Mouse (Mus musculus) cerebellum, adult 18-20 months (tissue): ENCODE measurements around the gene Mettl13.

Source experiments
- DNase-seq, 2 experiments: peaks; one replicate each; pipeline ENCODE4 v3.0.0; 2021

The Mettl13 gene

DNA sequence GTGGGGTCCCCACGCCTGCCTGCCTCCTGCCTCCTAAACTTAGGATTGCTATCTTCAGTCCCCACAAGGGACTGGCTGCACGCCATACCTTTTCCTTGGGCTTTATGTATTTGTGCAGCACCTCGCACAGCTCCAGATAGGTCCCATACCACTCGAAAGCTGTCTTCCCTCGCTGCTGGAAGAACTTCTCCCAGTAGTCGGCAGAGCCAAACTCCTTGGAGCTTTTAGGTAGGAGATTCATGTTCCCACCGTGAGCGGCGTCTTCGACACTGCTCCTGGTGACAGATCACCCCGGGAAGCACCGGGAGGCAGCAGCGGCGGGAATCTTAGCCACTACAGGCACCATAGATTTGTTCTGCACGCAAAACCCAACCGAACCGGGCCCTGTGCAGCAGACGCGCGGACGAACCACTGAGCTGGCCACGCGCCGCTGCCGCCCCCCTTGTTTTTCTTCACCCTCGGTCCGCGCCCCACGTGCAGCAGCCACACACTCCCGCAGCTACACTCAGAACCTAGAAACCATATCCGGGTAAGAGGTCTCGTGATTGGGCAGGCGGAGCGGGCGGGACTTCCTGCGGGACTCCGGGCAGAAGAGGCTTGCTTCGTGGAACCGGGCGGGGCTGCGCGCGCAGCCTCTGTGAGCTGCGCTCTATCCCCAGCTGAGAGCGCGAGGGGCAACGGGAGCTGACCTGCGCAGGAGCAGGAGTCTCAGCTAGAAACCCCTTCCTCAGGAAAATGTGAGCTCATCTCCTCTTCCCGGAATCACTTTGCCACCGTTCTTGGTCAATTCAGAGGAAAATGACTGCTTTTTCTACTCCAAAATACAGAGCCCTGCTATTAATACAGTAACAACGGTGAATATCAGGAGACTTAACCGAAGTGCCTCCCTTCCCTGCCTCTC is at the start of gene Mettl13:
Gene Mettl13, minus strand, starts transcription at position 536 of the 901 bp plus-strand sequence.
- peak; percentile 87 to 93 for DNase-seq

DNA sequence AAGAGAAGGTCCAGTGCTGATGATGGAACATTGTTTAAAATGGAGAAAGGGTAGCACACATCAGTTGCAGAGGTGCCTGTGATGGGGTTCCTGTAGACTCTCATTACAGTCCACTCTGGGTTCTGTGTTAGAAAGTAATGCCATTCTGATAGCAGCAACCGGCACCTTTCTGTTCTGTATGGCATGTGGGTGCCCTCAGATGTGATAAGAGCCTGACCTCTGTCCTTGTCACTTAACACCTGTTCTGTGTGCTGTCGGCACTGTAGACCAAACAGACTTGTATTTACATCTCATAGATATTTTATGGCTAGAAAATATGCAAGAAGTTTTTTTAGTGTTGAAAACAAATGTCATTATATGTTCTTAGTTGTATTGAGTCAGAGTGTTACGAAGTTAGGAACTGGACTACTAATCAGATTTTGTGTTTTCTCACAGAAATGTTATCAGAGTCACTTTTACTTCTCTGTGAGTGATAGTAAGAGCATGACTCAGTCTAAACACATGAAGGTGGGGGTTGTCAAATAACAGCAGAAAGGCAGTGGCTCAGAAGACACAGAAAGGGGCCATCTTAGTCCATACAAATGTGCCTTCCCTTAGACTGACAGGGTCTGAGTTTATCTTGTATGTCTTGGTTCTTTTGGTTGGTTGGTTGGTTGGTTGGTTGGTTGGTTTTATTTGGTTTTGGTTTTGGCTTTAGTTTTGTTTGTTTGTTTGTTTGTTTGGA is 49.2 kb upstream of the Mettl13 start:
- DNase-seq, result no peak

DNA sequence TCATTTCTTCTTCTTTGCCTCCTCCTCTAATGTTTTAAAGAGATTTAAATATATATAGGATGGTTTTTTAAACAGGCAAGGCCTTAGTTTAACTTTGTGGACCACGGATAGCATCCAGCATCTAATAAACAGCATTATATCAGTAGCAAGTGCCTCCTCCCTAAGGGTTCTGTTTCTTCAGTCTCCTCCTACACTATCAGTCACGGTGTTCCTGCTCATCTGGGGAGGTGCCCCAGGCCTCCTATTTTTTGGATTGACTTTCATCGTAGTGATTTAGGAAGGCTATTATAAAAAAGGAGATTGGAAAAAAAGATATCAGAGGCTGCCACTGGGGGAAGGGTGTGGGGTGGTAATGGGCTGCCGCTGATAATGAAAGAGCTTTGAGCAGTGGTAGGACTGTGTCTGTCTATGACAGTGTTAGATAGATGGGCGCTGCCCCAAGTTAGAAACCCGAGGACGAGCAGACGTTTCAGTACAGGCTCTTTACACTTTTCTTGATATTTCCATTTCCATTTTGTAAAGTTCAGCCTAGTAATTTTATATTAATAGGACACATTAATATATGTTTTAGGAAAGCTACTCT is 42.2 kb upstream of the Mettl13 start:
- DNase-seq, result no peak

DNA sequence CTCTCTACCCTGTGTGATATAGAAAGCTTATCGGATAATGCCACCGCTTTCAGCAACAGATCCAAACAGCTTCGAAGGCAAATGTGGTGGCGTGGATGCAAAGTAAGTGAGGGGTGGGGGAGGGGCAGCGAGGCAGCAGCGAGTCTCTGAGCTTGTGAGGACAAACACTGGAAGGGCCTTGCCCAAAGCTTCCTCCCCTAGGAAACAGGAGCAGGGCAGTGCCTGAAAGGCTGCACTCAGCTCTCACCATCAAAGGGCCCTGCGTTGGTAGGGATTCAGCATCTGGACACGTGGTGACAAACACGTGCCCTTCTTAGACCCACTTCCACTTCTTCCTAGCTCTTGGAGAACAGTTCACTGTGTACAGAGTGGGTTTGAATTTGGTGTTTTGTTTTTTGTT is 41.1 kb upstream of the Mettl13 start:
- DNase-seq, result no peak

DNA sequence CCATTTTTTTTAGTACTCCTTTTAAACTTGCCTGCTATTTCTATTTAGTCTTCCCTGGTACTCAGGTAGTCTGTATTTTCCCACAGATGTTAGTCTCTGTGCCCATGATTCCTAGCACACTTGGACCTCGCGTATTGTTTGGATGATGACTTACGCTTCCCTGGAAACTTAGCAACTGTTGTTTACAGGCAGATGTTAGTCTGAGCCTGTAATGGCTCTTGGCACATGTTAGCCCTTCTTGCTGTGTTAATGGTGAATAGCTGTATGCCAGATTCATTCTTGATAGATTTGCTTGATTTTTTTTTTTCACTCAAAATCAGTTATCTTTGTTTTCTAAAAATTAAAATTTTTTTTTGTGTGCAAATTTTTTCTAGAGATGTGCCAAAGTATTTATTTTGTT is 40.3 kb upstream of the Mettl13 start:
- no peak for DNase-seq

DNA sequence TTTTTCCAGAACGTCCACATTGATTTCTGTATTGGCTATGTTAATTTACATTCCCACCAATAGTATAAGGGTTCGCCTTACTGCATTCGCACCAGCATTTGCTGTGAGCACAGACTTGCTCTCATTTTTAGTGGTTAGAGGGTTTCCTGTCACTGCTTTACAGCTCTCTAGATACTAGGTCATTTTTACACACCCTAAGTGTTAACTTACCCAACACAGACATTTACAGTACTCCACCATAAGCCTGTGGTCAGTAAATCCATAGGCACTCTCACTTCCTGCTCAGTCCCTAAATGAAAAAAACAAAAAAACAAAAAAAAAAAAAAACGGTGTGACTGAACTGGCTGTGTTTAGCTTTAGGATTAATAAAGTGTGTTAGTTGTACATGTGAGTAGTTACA is 37.9 kb upstream of the Mettl13 start:
- no peak for DNase-seq

DNA sequence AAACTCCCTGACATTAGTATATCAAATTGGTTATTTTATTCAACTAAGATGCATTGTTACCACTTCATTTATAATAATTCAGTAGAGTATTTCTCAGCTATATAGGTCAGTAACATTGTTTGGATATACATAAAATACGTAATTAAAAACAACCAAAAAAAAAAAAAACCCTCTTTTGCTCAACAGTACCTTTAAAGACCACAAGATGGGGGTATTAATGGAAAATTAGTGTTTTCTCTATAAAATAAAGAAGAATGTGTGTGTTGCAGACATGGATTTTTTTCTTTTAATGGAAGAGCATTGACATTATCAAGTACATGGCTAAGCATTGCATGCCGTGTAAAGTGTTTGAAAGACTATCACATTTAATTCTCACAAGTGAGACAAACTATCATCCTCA is 34.5 kb upstream of the Mettl13 start:
- DNase-seq, result no peak

DNA sequence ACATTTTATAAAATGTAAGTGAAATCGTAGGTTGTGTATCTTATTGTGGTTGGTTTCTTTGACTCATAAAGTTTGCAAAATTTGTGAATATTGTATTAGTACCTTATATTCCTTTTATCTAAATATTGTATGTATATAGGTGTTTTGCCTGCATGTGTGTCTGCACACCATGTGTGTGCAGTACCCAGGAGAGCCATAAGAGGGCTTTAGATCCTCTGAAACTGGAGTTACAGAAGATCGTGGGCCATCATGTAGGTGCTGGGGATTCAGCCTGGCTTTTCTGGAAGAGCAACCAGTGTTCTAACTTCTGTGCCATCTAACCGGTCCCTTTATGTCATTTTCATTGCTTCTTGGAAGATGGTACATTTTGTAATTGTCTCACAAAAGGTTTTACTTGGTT is 26.7 kb upstream of the Mettl13 start:
- DNase-seq, result no peak

DNA sequence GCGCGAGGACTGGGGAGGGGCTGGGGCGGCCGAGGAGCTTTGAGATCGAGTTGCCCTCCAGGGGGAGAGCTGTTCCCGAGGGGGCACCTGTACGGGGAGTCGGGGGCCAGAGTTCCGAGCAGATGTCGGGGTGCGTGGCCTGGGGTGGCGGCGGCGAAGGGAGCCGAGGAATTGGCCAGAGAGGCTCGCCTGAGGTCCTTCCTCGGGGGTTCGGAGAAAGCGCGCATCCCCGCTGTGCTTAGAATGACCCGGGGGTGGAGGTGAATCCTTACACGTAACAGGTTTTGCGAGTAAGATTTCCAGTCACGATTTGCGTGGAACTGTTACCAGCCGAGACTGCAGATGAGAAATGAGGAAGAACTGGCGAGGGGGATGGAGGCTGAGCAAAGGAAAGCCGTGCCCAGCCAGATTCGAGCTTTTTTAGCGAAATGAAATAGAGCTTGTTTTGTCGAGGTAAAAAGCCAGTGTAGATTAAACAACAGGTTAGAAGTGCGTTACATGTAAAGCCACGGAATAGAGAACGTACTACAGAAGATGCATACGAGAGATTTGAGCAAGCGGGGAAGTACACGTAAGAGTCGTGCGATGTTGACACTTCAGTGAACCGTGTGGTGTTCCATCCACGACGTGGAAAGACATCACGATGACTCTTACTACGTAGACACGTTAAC is 22.7 kb upstream of the Mettl13 start:
- peak in 1 of 2 experiments; percentile 57 for DNase-seq

DNA sequence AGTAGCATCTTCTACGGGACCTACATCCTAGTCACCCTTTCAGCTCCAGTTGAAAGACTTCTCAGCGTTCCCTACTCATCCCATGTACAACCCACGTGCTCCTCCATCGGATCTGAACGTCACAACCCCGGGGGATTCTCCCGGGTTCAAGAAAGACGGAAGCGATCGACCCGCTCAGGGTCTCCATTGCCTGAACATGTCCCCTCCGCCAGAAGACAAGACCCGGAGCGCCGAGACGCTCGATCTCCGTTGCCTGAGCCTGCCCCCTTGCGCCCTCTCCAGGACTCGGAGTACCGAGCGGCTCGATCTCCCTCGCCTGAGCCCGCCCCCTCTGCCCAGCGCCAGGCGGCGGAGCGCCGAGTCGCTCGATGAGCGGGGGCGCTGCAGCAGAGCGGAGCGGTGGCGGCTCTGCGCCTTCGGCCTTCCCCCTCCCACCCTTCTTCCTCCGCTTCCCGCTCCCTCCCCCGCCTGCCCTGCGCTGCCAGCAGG is 22.0 kb upstream of the Mettl13 start, which contains the start of gene Vamp4:
Gene Vamp4, plus strand, starts transcription at position 256 of the 489 bp plus-strand sequence.
- peak; percentile 94 to 95 for DNase-seq

DNA sequence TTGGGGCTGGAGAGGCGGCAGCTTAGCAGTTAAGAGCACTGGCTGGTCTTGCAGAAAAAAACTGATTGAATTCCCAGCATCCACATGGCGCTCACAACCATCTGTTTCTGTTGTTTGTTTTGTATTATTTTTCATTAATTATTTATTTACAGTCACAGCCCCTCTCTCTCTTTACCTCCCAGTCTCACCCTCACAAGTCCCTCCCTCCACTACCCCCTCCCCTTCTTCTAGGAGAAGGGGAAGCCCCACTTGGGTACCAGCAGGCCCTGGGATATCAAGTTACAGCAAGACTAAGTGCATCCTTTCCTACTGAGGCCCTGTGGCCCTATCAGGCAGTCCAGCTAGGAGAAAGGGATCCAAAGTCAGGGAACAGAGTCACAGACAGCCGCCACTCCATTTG is 19.0 kb upstream of the Mettl13 start:
- DNase-seq, result no peak

DNA sequence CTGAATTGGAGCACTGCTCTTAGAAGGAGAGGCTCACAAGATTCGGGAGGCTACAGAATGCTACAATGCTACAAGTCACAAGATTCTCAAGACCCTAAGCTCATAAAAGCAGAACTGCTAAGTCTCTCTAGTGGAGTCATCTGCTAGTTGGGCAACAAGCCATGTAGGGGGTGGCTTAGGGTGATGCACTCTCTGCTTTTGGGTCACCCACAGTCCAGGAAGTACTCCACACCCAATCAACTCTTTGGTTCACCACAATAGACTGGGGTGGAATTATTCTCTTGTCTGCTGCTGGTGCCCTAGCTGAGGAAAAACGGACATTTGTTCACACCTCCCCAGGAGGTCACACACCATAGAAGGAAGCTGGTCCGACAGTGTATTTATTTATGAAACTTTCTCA is 16.6 kb upstream of the Mettl13 start:
- no peak for DNase-seq

DNA sequence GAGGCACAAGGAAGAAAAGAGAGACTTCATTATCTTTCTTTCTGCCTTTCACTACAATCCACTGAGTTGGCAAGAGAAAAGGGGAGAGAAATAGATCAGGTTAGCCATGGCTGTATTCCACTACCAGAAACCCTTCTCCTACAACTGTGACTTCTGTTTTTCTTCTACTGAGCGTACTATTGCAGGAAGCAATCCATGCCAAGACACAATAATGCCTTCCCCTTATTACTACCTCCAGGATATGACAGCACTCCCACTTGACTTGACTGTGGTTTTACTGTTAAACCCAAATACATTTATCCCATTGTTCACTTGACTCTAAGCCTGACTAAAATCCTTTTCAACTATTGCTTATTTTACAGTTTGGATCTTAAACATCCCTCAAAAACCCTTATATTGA is 14.9 kb upstream of the Mettl13 start:
- no peak for DNase-seq

DNA sequence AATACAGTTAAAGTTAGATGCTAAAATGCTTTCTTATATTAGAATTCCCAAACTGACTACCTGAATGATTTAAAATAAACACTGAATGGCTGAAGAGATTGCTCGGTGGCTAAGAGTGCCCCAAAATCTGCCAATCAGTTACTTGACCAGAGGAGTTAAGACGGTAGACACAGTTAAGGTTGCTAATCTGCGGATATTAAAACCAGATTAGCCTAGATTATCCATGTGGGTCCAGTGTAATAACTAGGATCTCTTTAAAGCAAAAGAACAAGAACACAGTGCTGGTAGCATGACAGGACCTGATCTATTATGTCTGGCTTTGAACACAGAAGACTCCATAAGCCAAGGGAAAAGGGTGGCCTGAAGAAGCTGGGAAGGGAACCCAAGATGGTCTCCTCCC is 5.8 kb upstream of the Mettl13 start:
- no peak for DNase-seq

DNA sequence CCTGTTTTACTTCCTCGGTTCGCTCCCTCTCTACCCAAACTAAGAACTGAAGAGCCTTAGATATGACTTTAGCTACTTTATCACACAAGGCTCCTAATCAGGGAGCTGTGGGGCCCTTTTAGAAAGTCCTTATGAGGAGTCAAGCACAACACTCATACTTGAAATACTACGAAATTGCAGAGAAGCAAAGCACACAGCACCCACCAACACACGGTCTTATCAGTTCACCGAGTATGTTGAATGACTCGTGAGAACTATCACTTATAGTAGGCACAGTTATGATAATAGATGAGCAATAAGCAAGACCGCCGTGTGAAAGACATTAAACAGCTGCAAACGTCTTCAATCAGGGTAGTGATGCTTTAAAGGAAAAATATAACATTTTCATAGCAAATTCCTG is 4.6 kb upstream of the Mettl13 start:
- DNase-seq, result no peak

DNA sequence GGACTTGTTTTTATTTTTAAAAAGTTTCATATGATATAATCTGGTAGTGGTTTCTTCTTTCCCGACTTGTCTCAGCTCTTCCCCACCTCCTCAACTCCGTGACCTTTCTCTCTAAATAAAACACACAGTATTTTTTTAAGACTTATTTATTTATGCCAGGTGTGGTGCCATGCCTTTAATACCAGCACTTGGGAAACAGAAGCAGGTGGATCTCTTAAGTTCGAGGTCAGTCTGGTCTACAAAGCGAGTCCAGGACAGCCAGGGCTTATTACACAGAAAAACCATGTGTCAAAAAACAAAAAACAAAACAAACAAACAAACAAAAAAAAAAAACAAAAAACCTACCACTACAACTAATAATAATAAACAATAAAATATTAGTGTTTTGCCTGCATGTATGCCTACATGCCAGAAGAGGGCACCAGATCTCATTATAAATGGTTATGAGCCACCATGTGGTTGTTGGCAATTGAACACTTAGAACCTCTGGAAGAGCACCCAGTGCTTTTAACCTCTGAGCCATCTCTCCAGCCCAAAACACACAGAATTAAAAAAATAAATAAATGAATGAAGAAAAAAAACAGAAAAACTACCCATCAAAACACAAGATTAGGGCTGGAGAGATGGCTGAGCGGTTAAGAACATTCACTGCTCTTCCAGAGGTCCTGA is 1.4 kb upstream of the Mettl13 start:
- peak in 1 of 2 experiments; percentile 23 for DNase-seq

DNA sequence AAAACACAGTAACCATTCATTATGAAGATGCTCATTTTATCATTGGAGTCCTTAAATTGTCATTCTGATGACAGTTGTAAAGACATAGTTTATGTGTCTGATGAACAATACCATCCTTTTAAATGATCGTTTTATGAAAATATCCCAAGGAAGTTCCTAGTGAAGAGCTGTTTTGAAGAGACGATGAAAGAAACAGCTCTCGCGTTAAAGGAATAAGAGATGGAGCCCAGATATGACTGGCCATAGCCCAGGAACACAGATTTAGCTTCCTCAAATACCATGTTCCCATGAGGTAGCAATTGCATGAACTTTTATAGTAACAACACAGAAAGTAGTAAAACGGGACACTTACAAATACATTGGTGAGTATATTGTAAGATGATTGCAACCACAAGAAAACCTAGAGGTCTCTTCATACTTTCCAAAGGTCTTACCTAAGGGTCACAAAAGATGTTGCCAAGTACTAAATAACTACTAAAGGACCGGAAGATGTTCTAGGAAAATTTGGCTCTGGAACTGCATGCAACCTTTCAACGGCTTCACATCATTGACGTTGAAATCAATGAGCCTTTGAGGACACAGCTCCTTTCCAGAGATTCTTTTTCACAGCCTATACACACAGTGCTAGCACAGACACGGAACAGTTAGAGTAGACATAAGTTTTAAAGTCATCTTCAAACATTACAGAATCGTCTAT is 714 bp upstream of the Mettl13 start:
- DNase-seq, result no peak

DNA sequence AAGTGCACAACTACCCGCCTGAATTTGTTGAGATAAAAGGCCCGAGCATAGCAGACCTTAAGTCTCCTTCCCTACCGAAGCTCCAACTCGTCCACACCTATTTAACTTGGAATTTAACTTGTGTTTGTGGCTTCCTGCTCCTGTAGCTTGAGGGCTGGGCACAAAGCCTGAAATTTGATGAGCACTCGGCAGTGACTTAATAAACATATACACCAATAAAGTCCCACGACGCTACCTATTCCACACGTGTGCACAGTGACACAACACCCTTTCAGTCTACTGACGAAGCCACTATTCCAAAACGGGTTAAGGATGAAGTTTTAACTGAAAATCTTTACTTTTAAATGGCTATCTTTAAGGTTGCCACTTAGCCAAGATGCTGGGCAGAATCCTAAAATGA is 744 bp downstream of the Mettl13 start:
- no peak for DNase-seq

DNA sequence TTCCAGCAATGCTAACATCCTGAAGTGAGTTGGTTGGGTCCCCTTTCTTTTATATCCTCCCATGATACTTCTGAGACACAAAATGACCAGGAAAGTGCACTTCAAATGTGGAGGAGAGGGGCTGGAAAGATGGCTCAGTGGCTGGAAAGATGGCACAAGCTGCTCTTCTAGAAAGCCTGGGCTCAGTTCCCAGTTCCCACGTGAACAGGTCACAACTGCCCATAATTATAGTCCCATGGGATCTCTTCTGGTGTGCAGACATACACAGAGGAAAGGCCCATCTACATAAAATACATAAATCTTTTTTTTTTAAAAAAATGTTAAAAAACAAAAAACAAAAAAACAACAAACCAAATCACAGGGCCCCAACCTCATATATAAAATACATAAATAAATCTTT is 5.1 kb downstream of the Mettl13 start:
- no peak for DNase-seq

DNA sequence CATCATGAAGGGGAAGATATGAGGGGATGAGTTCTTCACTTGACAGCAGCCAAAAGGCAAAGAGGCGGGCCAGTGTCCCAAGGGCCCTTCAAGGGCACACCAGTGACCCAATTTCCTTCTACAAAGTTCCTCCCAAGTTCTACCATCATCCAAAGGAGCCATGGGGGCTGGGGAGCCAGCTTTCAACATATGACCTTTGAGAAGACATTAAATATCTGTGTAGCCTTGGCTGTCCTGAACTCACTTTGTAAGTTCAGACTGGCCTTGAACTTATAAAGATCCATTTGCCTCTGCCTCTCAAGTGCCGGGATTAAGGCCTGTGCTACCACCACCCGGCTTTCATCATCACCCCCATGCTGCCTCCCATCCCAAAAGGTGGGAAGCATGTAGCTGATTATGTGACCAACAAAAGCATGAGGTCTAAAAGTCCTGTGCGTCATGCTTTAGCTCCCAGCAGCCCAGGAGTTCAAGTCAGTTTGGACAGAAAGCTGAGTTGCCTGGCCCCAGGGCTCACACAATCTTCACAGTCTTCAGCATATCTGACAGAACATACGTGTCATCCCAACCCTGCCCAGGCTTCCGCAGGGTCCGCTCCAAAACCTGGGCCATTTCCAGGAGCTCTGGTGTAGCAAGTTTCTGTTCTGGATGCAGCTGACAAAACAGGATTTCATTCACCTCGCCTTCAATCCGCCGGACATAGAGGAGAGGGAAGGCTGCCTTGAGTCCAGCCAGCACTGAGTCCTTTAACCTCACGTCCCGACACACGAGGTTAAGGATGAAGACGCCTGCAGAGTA is 14.4 kb downstream of the Mettl13 start:
- DNase-seq, result no peak

DNA sequence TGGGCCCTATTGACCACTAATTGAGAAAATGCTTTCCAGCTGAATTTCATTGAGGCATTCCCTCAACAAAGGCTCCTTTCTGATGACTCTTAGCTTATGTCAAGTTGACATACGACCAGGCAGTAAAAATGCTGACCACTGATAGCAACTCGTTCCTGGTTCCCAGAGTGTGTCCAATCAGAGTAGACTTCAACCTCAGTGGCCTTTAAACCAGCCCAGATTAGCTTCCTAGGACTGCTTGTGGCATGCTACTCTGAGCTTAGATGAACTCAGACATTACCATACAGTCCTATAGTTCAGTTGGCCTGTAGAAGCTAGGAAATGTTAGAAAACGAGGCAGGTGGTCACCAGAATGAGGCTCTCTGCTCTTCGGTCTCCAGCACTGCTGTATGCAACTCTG is 16.0 kb downstream of the Mettl13 start:
- no peak for DNase-seq
